Mouse (Mus musculus): Measurements from ENCODE around the gene Slc25a54.

DNA sequence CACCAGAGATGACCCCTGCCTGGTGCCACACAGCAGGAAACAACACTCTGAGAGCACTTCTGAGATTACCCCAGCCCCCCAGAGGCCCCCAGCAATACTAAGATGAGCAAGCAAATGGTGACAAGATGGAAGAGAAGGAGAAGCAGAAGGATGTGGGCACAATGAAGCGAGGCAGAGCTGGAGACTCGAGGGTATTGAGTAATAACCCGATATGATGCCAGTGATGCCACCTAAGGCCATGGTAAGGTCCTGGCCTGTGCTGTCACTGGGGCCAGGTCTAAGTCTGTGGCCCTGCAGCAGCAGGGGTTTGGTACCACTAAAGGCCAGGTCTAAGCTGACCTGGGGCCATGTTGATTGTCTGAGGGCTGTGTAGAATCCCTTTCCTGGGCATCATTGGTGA, 33.8 kb upstream of the Slc25a54 start:
- TF ChIP-seq CTCF (IDR thresholded peaks at IDR 0.05; ENCODE audit: low read depth, low read length) = no peak
- no peak for TF ChIP-seq GATA1 (IDR thresholded peaks at IDR 0.05; ENCODE audit: borderline replicate concordance, low read length)
- no peak for TF ChIP-seq GATA2 (IDR thresholded peaks at IDR 0.05; ENCODE audit: borderline replicate concordance, low read depth, low read length)
- TF ChIP-seq TAL1 (conservative IDR thresholded peaks at IDR 0.05; ENCODE audit: low read depth, low read length) = no peak
- no peak for TF ChIP-seq POLR2AphosphoS5 (IDR thresholded peaks at IDR 0.05; ENCODE audit: insufficient replicate concordance, low read depth, low read length)

All from G1E (cell line).